Mouse (Mus musculus): ENCODE measurements around the gene Adamts14.

Adamts14 gene

GRCm38 (mm10) chr10:61273081-61273843 is at the start of gene Adamts14:
Adamts14 (minus strand) TSS chr10:61273438.
- no peak for DNase-seq

- DNase-seq, result no peak
These were observed 45.3 kb upstream of the Adamts14 start for GRCm38 (mm10) chr10:61318527-61318926.

GRCm38 (mm10) chr10:61315324-61315880 is 42.2 kb upstream of the Adamts14 start:
- DNase-seq, result no peak

GRCm38 (mm10) chr10:61313750-61314149 is 40.5 kb upstream of the Adamts14 start:
- no peak for DNase-seq

- no peak for DNase-seq
These were observed 39.5 kb upstream of the Adamts14 start for GRCm38 (mm10) chr10:61312754-61313153.

GRCm38 (mm10) chr10:61312159-61312558 is 38.9 kb upstream of the Adamts14 start:
- no peak for DNase-seq

GRCm38 (mm10) chr10:61308706-61309320 is 35.6 kb upstream of the Adamts14 start:
- DNase-seq, result no peak

- DNase-seq, result no peak
These were observed 32.8 kb upstream of the Adamts14 start for GRCm38 (mm10) chr10:61305928-61306590.

GRCm38 (mm10) chr10:61304046-61304445 is 30.8 kb upstream of the Adamts14 start:
- DNase-seq, result no peak

- no peak for DNase-seq
These were observed 27.8 kb upstream of the Adamts14 start for GRCm38 (mm10) chr10:61300996-61301395.

GRCm38 (mm10) chr10:61297477-61297876 is 24.2 kb upstream of the Adamts14 start, which contains the start of gene Prf1:
Prf1 (plus strand) TSS chr10:61297833.
- DNase-seq, result no peak

GRCm38 (mm10) chr10:61296713-61297445 is 23.6 kb upstream of the Adamts14 start:
- no peak for DNase-seq

- DNase-seq, result peak; percentile 30
These were observed 21.0 kb upstream of the Adamts14 start for GRCm38 (mm10) chr10:61294242-61294641.

- DNase-seq, result no peak
These were observed 17.2 kb upstream of the Adamts14 start for GRCm38 (mm10) chr10:61290479-61290878.

GRCm38 (mm10) chr10:61290016-61290415 is 16.8 kb upstream of the Adamts14 start:
- DNase-seq, result no peak

- DNase-seq, result no peak
These were observed 13.0 kb upstream of the Adamts14 start for GRCm38 (mm10) chr10:61286246-61286645.

GRCm38 (mm10) chr10:61285271-61285670 is 12.0 kb upstream of the Adamts14 start:
- no peak for DNase-seq

GRCm38 (mm10) chr10:61284309-61284708 is 11.1 kb upstream of the Adamts14 start:
- no peak for DNase-seq

GRCm38 (mm10) chr10:61281115-61281514 is 7.9 kb upstream of the Adamts14 start:
- no peak for DNase-seq

- no peak for DNase-seq
These were observed 4.9 kb upstream of the Adamts14 start for GRCm38 (mm10) chr10:61277918-61278674.

GRCm38 (mm10) chr10:61277051-61277450 is 3.8 kb upstream of the Adamts14 start:
- DNase-seq, result no peak

GRCm38 (mm10) chr10:61275669-61276110 is 2.5 kb upstream of the Adamts14 start:
- DNase-seq, result no peak

Data from layer of hippocampus, adult 9-11 months (tissue).